10 mouse cellular contexts compared by ENCODE assay signal in the genomic region with DNA sequence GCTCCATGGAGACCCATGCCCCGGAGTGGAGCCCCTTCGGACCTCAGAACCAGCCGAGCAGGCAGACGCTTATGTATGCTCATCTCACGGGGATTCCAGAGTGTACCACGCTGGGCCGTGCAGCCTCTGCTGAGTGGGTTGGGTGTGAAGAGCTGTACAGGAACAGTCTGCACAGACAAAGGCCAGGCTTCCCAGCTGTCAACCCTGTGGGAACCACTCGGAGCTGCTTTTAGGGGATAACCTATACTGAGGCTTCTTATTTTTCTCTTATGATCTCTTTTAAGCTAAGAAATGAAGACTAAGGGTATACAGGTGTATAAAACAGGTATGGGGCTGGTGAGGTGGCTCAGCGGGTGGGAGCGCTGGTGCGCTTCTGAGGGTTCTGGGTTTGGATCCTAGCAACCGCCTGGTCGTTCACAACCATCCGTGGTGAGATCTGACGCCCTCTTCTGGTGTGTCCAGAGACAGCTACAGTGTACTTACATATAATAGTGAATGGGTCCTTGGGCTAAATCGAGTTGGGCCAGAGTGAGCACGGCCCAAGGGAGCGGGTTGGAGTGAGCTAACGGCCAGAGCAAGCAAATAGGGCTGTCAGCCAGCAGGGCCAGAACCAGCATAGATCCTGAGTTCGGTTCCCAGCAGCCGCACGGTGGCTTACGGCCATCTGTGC. TPM values are rescaled to one million over a fixed set of nuclear protein-coding genes. Genes with fewer than 3 reads are reported as not detected.
A peak's percentile ranks its signal among the peaks of the same experiment; 100 is the strongest.
DNase-seq lines count a peak whose midpoint lies in the region; ATAC-seq lines count a peak whose summit lies in the region.
"Had no signal": no experiment of that assay in that cellular context is flagged by ENCODE, and none has a peak within 500 bp of the region (broad histone marks: within the 10 kb centered on the region; RNA-seq: fewer than 3 reads in every experiment).

No protein-coding gene starts in this region.

- DNase-seq in forebrain, embryonic 10.5 days (ENCODE audit: extremely low spot score, low spot score), result no peak
- peak; percentile 70 to 81 for DNase-seq in left cerebral cortex, adult 18-20 months (ENCODE audit: low spot score in 2 of 2)
- DNase-seq in left cerebral cortex, postnatal 4 days, result no peak
- peak; percentile 88 for DNase-seq in brain, adult 2 months (ENCODE audit: low read depth, low spot score)
- DNase-seq in left cerebral cortex, postnatal 14 days (ENCODE audit: low spot score in 2 of 2), result peak; percentile 58 to 79
- DNase-seq: lung, adult 2 months had no signal

- no peaks in the 10 kb centered on the region for H3K4me1 ChIP-seq in forebrain, embryonic 16.5 days (replicated peaks; ENCODE audit: control insufficient read depth, insufficient read depth, low read length)
- peaks cover 7% of the 10 kb centered on the region; the same call in 1 of the 2 replicates for H3K4me1 ChIP-seq in forebrain, embryonic 10.5 days
- H3K4me1 ChIP-seq in kidney, embryonic 16.5 days (ENCODE audit: insufficient read depth, low read length), result peaks cover 24% of the 10 kb centered on the region

- no peak overlapping the region for H3K4me3 ChIP-seq in forebrain, embryonic 16.5 days (replicated peaks; ENCODE audit: low read length)
- no peak overlapping the region for H3K4me3 ChIP-seq in forebrain, embryonic 10.5 days
- H3K4me3 ChIP-seq in kidney, embryonic 16.5 days (ENCODE audit: low read length), result no peak overlapping the region
- H3K4me3 ChIP-seq: embryonic facial prominence, embryonic 15.5 days; heart, embryonic 13.5 days had no signal

- H3K9me3 ChIP-seq in forebrain, embryonic 16.5 days (ENCODE audit: control insufficient read depth, low read length), result no peaks in the 10 kb centered on the region
- no peaks in the 10 kb centered on the region for H3K9me3 ChIP-seq in forebrain, embryonic 10.5 days
- H3K9me3 ChIP-seq in kidney, embryonic 16.5 days (ENCODE audit: low read length), result no peaks in the 10 kb centered on the region
- H3K9me3 ChIP-seq: embryonic facial prominence, embryonic 15.5 days; heart, embryonic 13.5 days had no signal

- no peaks in the 10 kb centered on the region for H3K27me3 ChIP-seq in forebrain, embryonic 16.5 days (replicated peaks; ENCODE audit: control insufficient read depth, insufficient read depth, low read length)
- no peaks in the 10 kb centered on the region for H3K27me3 ChIP-seq in forebrain, embryonic 10.5 days (ENCODE audit: poor library complexity, severe bottlenecking)
- H3K27me3 ChIP-seq in kidney, embryonic 16.5 days (ENCODE audit: insufficient read depth, low read length), result no peaks in the 10 kb centered on the region
- H3K27me3 ChIP-seq: embryonic facial prominence, embryonic 15.5 days; heart, embryonic 13.5 days had no signal

- WGBS in forebrain, embryonic 16.5 days, result 82% methylated on average over 23 of the region's 23 CpGs
- 94% methylated on average over 23 of the region's 23 CpGs for WGBS in forebrain, embryonic 10.5 days
- WGBS in kidney, embryonic 16.5 days, result 87% methylated on average over 23 of the region's 23 CpGs

- H3K9ac ChIP-seq in forebrain, embryonic 16.5 days (replicated peaks; ENCODE audit: low read depth, low read length), result no peak overlapping the region
- no peak overlapping the region for H3K9ac ChIP-seq in kidney, embryonic 16.5 days (replicated peaks; ENCODE audit: low read length)
- H3K9ac ChIP-seq: embryonic facial prominence, embryonic 15.5 days; heart, embryonic 13.5 days had no signal

- ATAC-seq in forebrain, embryonic 16.5 days, result 0 out of 2 replicates have a peak, but pooled peaks have one; percentile 28
- no peak for ATAC-seq in kidney, embryonic 16.5 days (ENCODE audit: low FRiP score, low TSS enrichment)

- H3K27ac ChIP-seq in forebrain, embryonic 16.5 days (ENCODE audit: low read length), result no peak overlapping the region
- no peak overlapping the region for H3K27ac ChIP-seq in forebrain, embryonic 10.5 days
- H3K27ac ChIP-seq in kidney, embryonic 16.5 days (ENCODE audit: low read length), result no peak overlapping the region
- H3K27ac ChIP-seq: embryonic facial prominence, embryonic 15.5 days; heart, embryonic 13.5 days had no signal

- no peak overlapping the region for H3K4me2 ChIP-seq in forebrain, embryonic 16.5 days (ENCODE audit: low read length)
- no peak overlapping the region for H3K4me2 ChIP-seq in kidney, embryonic 16.5 days (replicated peaks; ENCODE audit: low read depth, low read length)
- H3K4me2 ChIP-seq: embryonic facial prominence, embryonic 15.5 days; heart, embryonic 13.5 days had no signal

- H3K36me3 ChIP-seq in forebrain, embryonic 16.5 days (ENCODE audit: control insufficient read depth, insufficient read depth), result no peaks in the 10 kb centered on the region
- H3K36me3 ChIP-seq in forebrain, embryonic 10.5 days (replicated peaks), result no peaks in the 10 kb centered on the region
- no peaks in the 10 kb centered on the region for H3K36me3 ChIP-seq in kidney, embryonic 16.5 days (ENCODE audit: insufficient read depth, low read length)
- H3K36me3 ChIP-seq: embryonic facial prominence, embryonic 15.5 days; heart, embryonic 13.5 days had no signal

- intact Hi-C loops in left cerebral cortex, postnatal 4 days (cut with DNase I), result no loop called here
- intact Hi-C loops in left cerebral cortex, postnatal 14 days (cut with DNase I), result no loop called here

RNA-seq across cellular contexts. Expression of a gene that starts 10.9 kb away (rescaled TPM):
- polyA plus RNA-seq in forebrain, embryonic 16.5 days (2015; fragmentation: Nextera tagmentation; extraction: Ambion mirVana), result 88.4 and 91.4 TPM in 2 replicates
- 23.1 and 25.0 TPM in 2 replicates for polyA plus RNA-seq in forebrain, embryonic 10.5 days (2016; fragmentation: Nextera tagmentation; extraction: Ambion mirVana)
- 100 to 1,000 TPM; 619 to 654 TPM for total RNA-seq in left cerebral cortex, adult 18-20 months (2021)
- total RNA-seq in left cerebral cortex, postnatal 4 days (2021), result 100 to 1,000 TPM; 212 to 214 TPM
- total RNA-seq in left cerebral cortex, postnatal 14 days (2021), result 100 to 1,000 TPM; 378 to 408 TPM
- polyA plus RNA-seq in kidney, embryonic 16.5 days (2015; fragmentation: Nextera tagmentation; extraction: Ambion mirVana), result 17.7 and 18.1 TPM in 2 replicates

Comparison
In these comparisons a context has a peak if more than half of its experiments do, and no peak if none do; other contexts are left out.
1. DNase-seq: peak in left cerebral cortex, adult 18-20 months (2 of 2), brain, adult 2 months (single experiment) and left cerebral cortex, postnatal 14 days (2 of 2); none in forebrain, embryonic 10.5 days (single experiment) and left cerebral cortex, postnatal 4 days (single experiment).